Mouse (Mus musculus): ENCODE results near the gene Hexb. TPM values are rescaled to one million over a fixed set of nuclear protein-coding genes. Genes with fewer than 3 reads are reported as not detected.
"Not testable (repeated sequence)": the region's sequence is repeated elsewhere in the genome, so short reads cannot be mapped to it uniquely, and the experiment has no call there.

The Hexb gene
- polyA plus RNA-seq, 1 experiment = 35.7 TPM

- under 1% methylated on average over 57 of the region's 57 CpGs for WGBS
- H3K4me3 ChIP-seq (replicated peaks; ENCODE audit: control insufficient read depth, low read depth, low read length) = peak within 1 kb of the TSS; percentile 83
- H3K27ac ChIP-seq (ENCODE audit: control insufficient read depth, insufficient read depth, low read depth, low read length, poor library complexity) = peak within 1 kb of the TSS; percentile 89
- H3K4me1 ChIP-seq (ENCODE audit: control insufficient read depth, insufficient read depth, low read length) = no peaks in the 10 kb centered on the region
- peak; percentile 17; the same call in 1 of the 2 replicates for TF ChIP-seq POLR2A (IDR thresholded peaks at IDR 0.05; ENCODE audit: borderline replicate concordance, control insufficient read depth, low read depth, low read length)
- no peak for TF ChIP-seq CTCF (IDR thresholded peaks at IDR 0.05; ENCODE audit: control insufficient read depth, insufficient read depth, low read length)
Observed at GRCm38 (mm10) chr13:97137466-97138400, 60.4 kb downstream of the Hexb start, which contains the start of the genes Gfm2 and Nsa2. Gene Gfm2, plus strand, starts transcription at chr13:97137937. Gene Nsa2, minus strand, starts transcription at chr13:97137937.

DNA sequence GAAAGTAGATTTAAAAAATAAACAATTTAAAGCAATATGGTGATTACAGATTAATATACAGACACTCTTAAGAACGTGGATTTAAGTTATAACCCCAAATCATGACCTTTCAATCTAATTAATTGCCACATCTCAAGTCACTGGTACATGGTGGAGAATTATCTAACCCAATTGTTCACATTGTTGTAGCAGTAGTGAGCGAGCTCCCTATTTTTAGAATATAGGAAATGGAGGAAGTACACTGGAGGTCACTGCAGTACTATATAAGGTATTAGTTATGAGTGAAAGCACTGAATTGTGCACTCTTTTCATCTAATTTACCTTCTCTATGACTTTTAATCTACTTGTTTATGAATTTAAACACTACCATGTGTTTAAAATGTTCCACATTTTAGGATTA lies 67.7 kb downstream of the Hexb start:
- H3K27ac ChIP-seq (ENCODE audit: control insufficient read depth, insufficient read depth, low read depth, low read length, poor library complexity) = not testable (repeated sequence)
- no CpG with 5 or more reads among the region's 2 CpGs for WGBS

GRCm38 (mm10) chr13:97129654-97130053 lies 68.5 kb downstream of the Hexb start:
- H3K27ac ChIP-seq (ENCODE audit: control insufficient read depth, insufficient read depth, low read depth, low read length, poor library complexity); H3K4me3 ChIP-seq (replicated peaks; ENCODE audit: control insufficient read depth, low read depth, low read length); H3K4me1 ChIP-seq (ENCODE audit: control insufficient read depth, insufficient read depth, low read length): not testable (repeated sequence)
- WGBS = 80% methylated on average over 4 of the region's 4 CpGs

More for the DNA sequence above, 67.7 kb downstream of the Hexb start:
- not testable (repeated sequence) for H3K4me1 ChIP-seq (ENCODE audit: control insufficient read depth, insufficient read depth, low read length); H3K4me3 ChIP-seq (replicated peaks; ENCODE audit: control insufficient read depth, low read depth, low read length)

Other genes starting within 250 kb of the Hexb start
- gene 1700029F12Rik, start 164.0 kb downstream of the Hexb start, polyA plus RNA-seq (2011; ENCODE audit: insufficient read depth, insufficient read length, low replicate concordance, missing spikeins) = not detected in 2 replicates
- gene Fam169a, start 131.1 kb downstream of the Hexb start, polyA plus RNA-seq (2011; ENCODE audit: insufficient read depth, insufficient read length, low replicate concordance, missing spikeins) = 0.22 and 1.4 TPM in 2 replicates
- gene Gm6169, start 99.1 kb downstream of the Hexb start, polyA plus RNA-seq (2011; ENCODE audit: insufficient read depth, insufficient read length, low replicate concordance, missing spikeins) = 60.8 and 160 TPM in 2 replicates
- gene Gfm2, start 60.4 kb downstream of the Hexb start, polyA plus RNA-seq (2011; ENCODE audit: insufficient read depth, insufficient read length, low replicate concordance, missing spikeins) = 9.1 and 15.5 TPM in 2 replicates
- gene Nsa2, start 60.4 kb downstream of the Hexb start, polyA plus RNA-seq (2011; ENCODE audit: insufficient read depth, insufficient read length, low replicate concordance, missing spikeins) = 76.1 and 142 TPM in 2 replicates
- 0.54 and 6.5 TPM in 2 replicates for gene Enc1, start 42.7 kb upstream of the Hexb start, polyA plus RNA-seq (2011; ENCODE audit: insufficient read depth, insufficient read length, low replicate concordance, missing spikeins)

Data from bone marrow, adult 2 months (tissue).